Mouse (Mus musculus): Measurements from ENCODE around the gene Fau. TPM values are rescaled to one million over a fixed set of nuclear protein-coding genes. Genes with fewer than 3 reads are reported as not detected.

The Fau gene
- polyA plus RNA-seq, 1 experiment = 521 TPM

DNA sequence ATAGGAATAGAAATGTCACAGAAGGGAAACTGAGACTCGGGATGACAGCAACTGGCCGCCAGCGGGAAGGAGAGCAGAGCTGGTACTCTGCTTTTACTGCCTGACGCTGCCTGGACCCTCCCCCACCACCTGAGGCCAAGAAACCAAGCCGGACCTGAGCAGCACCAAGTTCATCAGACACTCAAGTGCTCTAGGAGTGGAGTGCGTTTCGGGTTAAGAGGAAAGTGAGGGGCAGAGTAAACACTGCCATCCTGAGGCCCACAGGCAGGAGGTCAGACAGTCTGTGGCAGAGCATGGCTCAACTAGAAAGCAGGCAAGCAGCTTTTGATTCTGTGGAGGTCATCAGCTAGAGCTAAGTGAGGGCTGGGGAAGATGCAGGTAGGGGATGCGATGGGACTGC, 34.6 kb upstream of the Fau start:
- H3K4me3 ChIP-seq (replicated peaks) = no peak overlapping the region
- no peaks in the 10 kb centered on the region for H3K9me3 ChIP-seq (ENCODE audit: control insufficient read depth, low read length)
- H3K27me3 ChIP-seq (ENCODE audit: control insufficient read depth) = no peaks in the 10 kb centered on the region; the same call in 1 of the 2 replicates
- TF ChIP-seq GATA1 (IDR thresholded peaks at IDR 0.05; ENCODE audit: low read length) (no peak), TAL1 (IDR thresholded peaks at IDR 0.05; ENCODE audit: low read length) (no peak)
- no peaks in the 10 kb centered on the region for H3K36me3 ChIP-seq (ENCODE audit: control insufficient read depth)
- peaks cover 15% of the 10 kb centered on the region for H3K4me1 ChIP-seq (ENCODE audit: control insufficient read depth)

DNA sequence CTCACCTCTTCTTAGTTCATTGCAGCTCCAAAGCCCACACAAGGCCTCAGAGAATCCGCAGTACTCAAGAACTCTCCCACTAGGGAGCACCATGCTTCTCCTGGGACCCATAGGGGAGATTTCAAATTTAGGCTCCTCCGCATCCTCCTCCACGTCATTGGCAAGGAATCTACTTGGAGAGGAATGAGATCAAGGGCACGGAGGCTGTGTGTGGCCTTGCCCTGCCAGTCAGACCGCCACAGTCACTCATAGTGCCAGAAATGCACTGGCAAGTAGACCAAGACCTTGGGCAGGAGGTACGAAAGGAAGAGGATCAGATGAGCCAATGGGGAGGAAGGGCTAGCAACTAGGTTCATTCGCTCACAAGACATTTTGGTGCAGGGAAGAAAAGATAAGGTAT, 33.7 kb upstream of the Fau start:
- Histone ChIP-seq H3K4me1 (ENCODE audit: control insufficient read depth) (peaks cover 6% of the 10 kb centered on the region), H3K9me3 (ENCODE audit: control insufficient read depth, low read length) (no peaks in the 10 kb centered on the region), H3K27me3 (ENCODE audit: control insufficient read depth) (no peaks in the 10 kb centered on the region; the same call in 1 of the 2 replicates), H3K4me3 (replicated peaks) (no peak overlapping the region), H3K36me3 (ENCODE audit: control insufficient read depth) (no peaks in the 10 kb centered on the region)
- TF ChIP-seq TAL1 (IDR thresholded peaks at IDR 0.05; ENCODE audit: low read length) = no peak
- no peak for TF ChIP-seq GATA1 (IDR thresholded peaks at IDR 0.05; ENCODE audit: low read length)

DNA sequence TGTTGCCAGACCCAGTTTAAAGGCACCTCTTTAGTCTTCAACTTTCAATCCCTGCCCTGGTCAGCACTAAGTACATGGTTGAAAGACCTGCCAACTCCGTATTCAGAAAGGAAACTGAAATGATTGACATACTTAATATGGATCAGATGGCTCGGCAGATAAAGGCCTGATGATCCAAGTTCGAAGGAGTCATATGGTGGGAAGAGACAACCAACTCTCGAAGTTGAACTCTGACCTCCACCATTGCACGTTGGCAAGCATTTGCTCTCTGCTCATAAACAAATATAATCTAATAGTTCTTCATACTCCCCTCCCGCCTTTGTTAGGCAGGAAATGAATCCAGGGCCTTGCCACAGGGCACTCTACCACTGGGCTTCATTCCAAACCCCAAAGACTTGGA, 28.7 kb upstream of the Fau start:
- Histone ChIP-seq H3K4me3 (replicated peaks) (no peak overlapping the region), H3K27me3 (ENCODE audit: control insufficient read depth) (no peaks in the 10 kb centered on the region; the same call in 1 of the 2 replicates), H3K4me1 (ENCODE audit: control insufficient read depth) (peaks cover 9% of the 10 kb centered on the region), H3K36me3 (ENCODE audit: control insufficient read depth) (no peaks in the 10 kb centered on the region), H3K9me3 (ENCODE audit: control insufficient read depth, low read length) (no peaks in the 10 kb centered on the region)
- TF ChIP-seq GATA1 (IDR thresholded peaks at IDR 0.05; ENCODE audit: low read length) (no peak), TAL1 (IDR thresholded peaks at IDR 0.05; ENCODE audit: low read length) (no peak)

DNA sequence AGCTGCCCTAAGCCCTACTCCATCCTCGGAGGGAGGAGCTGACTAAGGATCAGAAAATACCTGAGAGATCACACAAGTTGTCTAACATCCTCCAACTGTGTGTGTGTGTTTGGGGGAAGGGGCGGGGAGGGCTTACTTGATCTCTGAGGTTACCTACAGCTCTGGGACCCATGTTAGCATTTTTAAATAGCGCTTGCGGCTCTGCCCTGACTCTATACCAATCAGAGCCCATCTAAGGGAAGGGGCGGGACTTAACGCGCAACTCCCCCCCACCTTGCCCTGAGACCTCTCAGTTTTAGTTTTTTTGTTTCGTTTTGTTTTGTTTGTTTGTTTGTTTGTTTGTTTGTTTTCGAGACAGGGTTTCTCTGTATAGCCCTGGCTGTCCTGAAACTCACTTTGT, 28.2 kb upstream of the Fau start:
- no peaks in the 10 kb centered on the region for H3K9me3 ChIP-seq (ENCODE audit: control insufficient read depth, low read length)
- no peak overlapping the region for H3K4me3 ChIP-seq (replicated peaks)
- no peaks in the 10 kb centered on the region; the same call in 1 of the 2 replicates for H3K27me3 ChIP-seq (ENCODE audit: control insufficient read depth)
- no peaks in the 10 kb centered on the region for H3K36me3 ChIP-seq (ENCODE audit: control insufficient read depth)
- no peak for TF ChIP-seq TAL1 (IDR thresholded peaks at IDR 0.05; ENCODE audit: low read length)
- no peak for TF ChIP-seq GATA1 (IDR thresholded peaks at IDR 0.05; ENCODE audit: low read length)
- H3K4me1 ChIP-seq (ENCODE audit: control insufficient read depth) = peaks cover 9% of the 10 kb centered on the region

DNA sequence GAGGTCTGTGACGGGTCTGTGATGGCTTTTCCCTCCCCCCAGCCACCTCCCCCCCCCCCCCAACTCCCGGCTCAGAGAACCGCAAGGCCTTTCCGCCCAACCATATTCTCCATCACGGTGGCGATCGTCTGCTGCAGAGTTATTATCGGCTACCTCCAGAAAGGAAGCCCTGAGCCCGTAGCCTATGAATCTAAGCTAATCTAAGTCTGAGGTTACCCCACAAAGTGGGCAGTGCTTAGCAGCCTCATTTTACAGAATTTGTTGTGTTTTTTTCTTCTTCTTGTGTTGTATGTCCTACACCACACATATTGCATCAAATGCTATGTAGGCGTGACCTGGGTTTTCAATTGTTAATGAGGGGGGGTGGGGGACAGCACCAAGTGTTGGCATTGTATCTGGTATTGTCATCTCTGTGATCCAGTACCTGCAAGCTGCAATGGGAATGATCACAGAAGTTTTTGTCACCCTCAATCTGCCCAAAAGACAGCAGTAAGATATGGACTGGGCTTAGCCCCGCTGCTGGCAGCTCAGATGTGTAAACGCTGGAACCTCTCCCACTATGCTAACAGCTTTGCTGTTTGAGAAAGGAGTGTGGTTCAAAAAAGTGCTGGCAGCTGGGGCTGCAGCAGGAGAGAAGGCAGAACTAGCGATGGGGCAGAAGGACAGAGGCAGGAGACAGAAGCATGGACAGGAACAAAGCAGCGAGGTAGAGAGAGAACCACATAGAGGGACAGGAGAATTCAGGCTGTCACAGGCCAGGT, 26.9 kb upstream of the Fau start:
- Histone ChIP-seq H3K4me1 (ENCODE audit: control insufficient read depth) (peaks cover 10% of the 10 kb centered on the region), H3K27me3 (ENCODE audit: control insufficient read depth) (no peaks in the 10 kb centered on the region; the same call in 1 of the 2 replicates), H3K9me3 (ENCODE audit: control insufficient read depth, low read length) (no peaks in the 10 kb centered on the region), H3K4me3 (replicated peaks) (no peak overlapping the region), H3K36me3 (ENCODE audit: control insufficient read depth) (no peaks in the 10 kb centered on the region)
- no peak for TF ChIP-seq GATA1 (IDR thresholded peaks at IDR 0.05; ENCODE audit: low read length)
- no peak for TF ChIP-seq TAL1 (IDR thresholded peaks at IDR 0.05; ENCODE audit: low read length)

DNA sequence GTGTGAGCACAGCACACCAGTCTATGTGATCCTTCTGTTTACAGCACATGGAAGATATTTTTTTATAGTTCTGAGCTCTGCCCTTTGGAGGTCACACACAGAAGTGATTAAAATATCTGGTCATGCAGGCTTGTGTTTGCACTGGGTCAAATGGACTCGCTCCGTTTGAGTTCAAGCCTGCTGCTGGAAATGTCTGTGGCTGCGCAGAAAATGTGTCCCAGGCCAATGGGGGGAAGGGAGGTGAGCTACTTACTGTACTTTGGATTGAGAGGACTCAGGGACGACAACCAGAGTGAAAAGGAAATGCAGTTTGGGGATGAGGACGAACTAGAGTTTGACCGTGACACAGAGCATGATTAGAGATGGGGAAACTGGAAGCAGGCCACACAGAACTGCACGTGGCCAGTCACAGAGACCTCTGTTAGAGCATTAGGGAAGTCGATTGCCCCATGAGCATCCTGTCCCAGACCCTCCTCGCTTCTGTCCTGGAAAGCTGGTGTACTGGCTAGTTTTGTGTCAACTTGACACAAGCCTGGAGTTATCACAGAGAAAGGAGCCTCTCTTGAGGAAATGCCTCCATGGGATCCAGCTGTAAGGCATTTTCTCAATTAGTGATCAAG, 21.6 kb upstream of the Fau start:
- H3K4me3 ChIP-seq (replicated peaks) = no peak overlapping the region
- TF ChIP-seq GATA1 (IDR thresholded peaks at IDR 0.05; ENCODE audit: low read length) (no peak), TAL1 (IDR thresholded peaks at IDR 0.05; ENCODE audit: low read length) (no peak)
- no peaks in the 10 kb centered on the region for H3K27me3 ChIP-seq (ENCODE audit: control insufficient read depth)
- H3K4me1 ChIP-seq (ENCODE audit: control insufficient read depth) = peaks cover 1% of the 10 kb centered on the region; the same call in 1 of the 2 replicates
- no peaks in the 10 kb centered on the region for H3K9me3 ChIP-seq (ENCODE audit: control insufficient read depth, low read length)
- H3K36me3 ChIP-seq (ENCODE audit: control insufficient read depth) = no peaks in the 10 kb centered on the region

DNA sequence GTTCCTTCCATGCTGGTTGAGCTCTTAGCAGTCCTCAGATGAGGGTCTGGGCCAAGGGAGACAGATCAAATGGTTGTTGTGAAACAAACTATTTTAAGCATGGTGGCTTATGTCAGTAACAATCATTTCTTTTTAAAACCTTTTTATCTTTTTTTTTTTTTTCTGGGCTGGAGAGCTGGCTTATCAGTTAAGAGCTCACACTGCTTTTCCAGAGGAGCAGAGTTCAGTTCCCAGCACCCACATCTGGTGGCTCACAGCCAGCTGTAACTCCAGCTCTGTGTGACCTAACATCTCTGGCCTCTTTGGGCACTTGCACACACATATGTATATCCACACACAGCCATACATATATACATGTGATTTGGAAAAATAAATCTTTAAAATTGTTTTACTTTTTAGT, 19.9 kb upstream of the Fau start:
- Histone ChIP-seq H3K9me3 (ENCODE audit: control insufficient read depth, low read length) (no peaks in the 10 kb centered on the region), H3K4me3 (replicated peaks) (no peak overlapping the region), H3K4me1 (ENCODE audit: control insufficient read depth) (peaks cover 4% of the 10 kb centered on the region), H3K36me3 (ENCODE audit: control insufficient read depth) (no peaks in the 10 kb centered on the region; the same call in 1 of the 2 replicates), H3K27me3 (ENCODE audit: control insufficient read depth) (no peaks in the 10 kb centered on the region)
- no peak for TF ChIP-seq GATA1 (IDR thresholded peaks at IDR 0.05; ENCODE audit: low read length)
- no peak for TF ChIP-seq TAL1 (IDR thresholded peaks at IDR 0.05; ENCODE audit: low read length)

DNA sequence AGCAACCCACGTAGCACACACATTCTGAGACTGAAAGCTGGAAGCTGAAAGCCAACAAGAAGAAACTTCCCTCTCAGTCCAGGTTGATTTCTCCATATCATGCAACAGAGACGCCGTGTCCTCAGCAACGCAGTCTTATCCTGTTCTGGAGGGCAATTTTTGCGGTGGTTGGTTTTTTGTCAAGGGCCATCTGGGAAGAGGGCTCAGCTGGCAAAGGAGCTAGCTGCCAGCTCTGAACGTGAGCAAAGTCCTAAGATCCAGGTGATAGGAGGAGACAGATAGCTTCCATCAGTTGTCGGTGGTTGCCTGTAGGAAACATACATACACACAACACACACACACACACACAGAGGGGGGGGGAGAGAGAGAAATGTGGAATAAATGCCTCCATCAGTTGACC, 19.3 kb upstream of the Fau start:
- H3K36me3 ChIP-seq (ENCODE audit: control insufficient read depth) = no peaks in the 10 kb centered on the region; the same call in 1 of the 2 replicates
- peaks cover 4% of the 10 kb centered on the region for H3K4me1 ChIP-seq (ENCODE audit: control insufficient read depth)
- no peaks in the 10 kb centered on the region for H3K9me3 ChIP-seq (ENCODE audit: control insufficient read depth, low read length)
- no peak for TF ChIP-seq GATA1 (IDR thresholded peaks at IDR 0.05; ENCODE audit: low read length)
- H3K27me3 ChIP-seq (ENCODE audit: control insufficient read depth) = no peaks in the 10 kb centered on the region
- no peak overlapping the region for H3K4me3 ChIP-seq (replicated peaks)

DNA sequence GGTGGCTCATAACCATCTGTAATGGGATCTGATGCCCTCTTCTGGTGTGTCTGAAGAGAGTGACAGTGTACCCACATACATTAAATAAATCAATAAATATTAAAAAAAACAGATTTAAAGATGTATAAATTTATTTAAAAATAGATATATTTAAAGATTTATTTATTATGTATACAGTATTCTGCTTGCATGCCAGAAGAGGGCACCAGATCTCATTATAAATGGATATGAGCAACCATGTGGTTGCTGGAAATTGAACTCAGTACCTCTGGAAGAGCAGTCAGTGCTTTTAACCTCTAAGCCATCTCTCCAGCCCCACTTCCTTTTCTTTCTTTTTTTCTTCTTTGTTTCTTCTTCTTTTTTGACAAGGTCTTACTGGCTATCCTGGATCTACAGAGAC, 17.6 kb upstream of the Fau start:
- H3K36me3 ChIP-seq (ENCODE audit: control insufficient read depth) = peaks cover 2% of the 10 kb centered on the region
- H3K4me1 ChIP-seq (ENCODE audit: control insufficient read depth) = peaks cover 9% of the 10 kb centered on the region
- no peaks in the 10 kb centered on the region for H3K27me3 ChIP-seq (ENCODE audit: control insufficient read depth)
- TF ChIP-seq GATA1 (IDR thresholded peaks at IDR 0.05; ENCODE audit: low read length) = no peak
- no peak for TF ChIP-seq TAL1 (IDR thresholded peaks at IDR 0.05; ENCODE audit: low read length)
- H3K4me3 ChIP-seq (replicated peaks) = no peak overlapping the region
- no peaks in the 10 kb centered on the region for H3K9me3 ChIP-seq (ENCODE audit: control insufficient read depth, low read length)
